Mouse (Mus musculus) intestine, embryonic 14.5 days (tissue): ENCODE data around the gene Ccdc85b. TPM values are rescaled to one million over a fixed set of nuclear protein-coding genes. Genes with fewer than 3 reads are reported as not detected.

Experiments
- ATAC-seq: fragments of 200-750 bp; cut with Nextera tagmentation; replicated peaks from 2 replicates; pipeline ENCODE4 v1.8.0; 2017; ENCODE audit warnings: low read depth, moderate number of reproducible peaks, moderate TSS enrichment, moderate library complexity; ENCODE audit not compliant: low FRiP score, low TSS enrichment
- DNase-seq: peaks from one replicate; pipeline ENCODE4 v3.0.0-alpha.2; 2018; ENCODE audit warnings: low spot score
- H3K27ac ChIP-seq: fragments of 300-500 bp; sonication (generic); 2 replicates; pipeline ENCODE4 v1.5.1; 2014; ENCODE audit warnings: low read depth, mild to moderate bottlenecking, control low read depth
- H3K27me3 ChIP-seq: fragments of 300-500 bp; sonication (generic); replicated peaks from 2 replicates; pipeline ENCODE4 v1.6.1; 2014; ENCODE audit warnings: low read length, control low read depth; ENCODE audit not compliant: control insufficient read depth, insufficient read depth
- H3K36me3 ChIP-seq: fragments of 300-500 bp; sonication (generic); 2 replicates; pipeline ENCODE4 v1.6.1; 2014; ENCODE audit warnings: low read length, control low read depth; ENCODE audit not compliant: control insufficient read depth, insufficient read depth
- H3K4me1 ChIP-seq: fragments of 300-500 bp; sonication (generic); replicated peaks from 2 replicates; pipeline ENCODE4 v1.6.1; 2014; ENCODE audit warnings: low read length, control low read depth, mixed read lengths; ENCODE audit not compliant: control insufficient read depth, insufficient read depth
- H3K4me2 ChIP-seq: fragments of 300-500 bp; sonication (generic); 2 replicates; pipeline ENCODE4 v1.6.1; 2014; ENCODE audit warnings: low read length
- H3K4me3 ChIP-seq: fragments of 300-500 bp; sonication (generic); 2 replicates; pipeline ENCODE4 v1.5.1; 2014; ENCODE audit warnings: low read depth, low read length, control low read depth, mixed read lengths
- H3K9ac ChIP-seq: fragments of 300-500 bp; sonication (generic); 2 replicates; pipeline ENCODE4 v1.6.1; 2014; ENCODE audit warnings: mild to moderate bottlenecking, low read length
- H3K9me3 ChIP-seq: fragments of 300-500 bp; sonication (generic); 2 replicates; pipeline ENCODE4 v1.6.1; 2016; ENCODE audit warnings: low read length, control low read depth; ENCODE audit not compliant: control insufficient read depth
- WGBS: fragments of 180-500 bp; shearing (Covaris S2); extraction: QIAGEN DNeasy Blood & Tissue Kit; methylation state at CpG from one replicate; pipeline ENCODE4 v1.1.7; 2014; 5-methylcytosine and 5-hydroxymethylcytosine counted together
- polyA plus RNA-seq: library from polyadenylated mRNA; unstranded; fragments of >200 nt; fragmentation: Nextera tagmentation; extraction: Ambion mirVana; gene quantifications from 2 replicates; pipeline ENCODE4 v1.2.1, GENCODE M21; 2014

The Ccdc85b gene
- polyA plus RNA-seq, 1 experiment from 2014 or later = 7.1 TPM

DNA sequence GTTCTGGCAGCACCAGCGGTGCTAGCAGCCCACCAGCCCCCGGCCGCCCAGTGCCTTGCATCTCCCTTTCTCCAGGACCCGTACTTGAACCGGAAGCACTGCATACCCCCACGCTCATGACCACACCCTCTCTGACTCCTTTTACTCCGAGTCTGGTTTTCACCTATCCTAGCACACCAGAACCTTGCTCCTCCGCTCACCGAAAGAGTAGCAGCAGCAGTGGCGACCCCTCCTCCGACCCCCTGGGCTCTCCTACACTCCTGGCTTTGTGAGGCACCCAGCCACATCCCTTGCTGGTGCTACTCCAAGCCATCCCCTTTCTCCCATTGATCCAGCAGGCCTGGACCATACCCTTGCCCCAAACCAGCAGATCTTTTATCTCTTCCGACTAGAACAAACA lies 2.7 kb downstream of the Ccdc85b start:
- WGBS = 76% methylated on average over 12 of the region's 12 CpGs
- Histone ChIP-seq H3K4me2 (peak overlapping the region; percentile 94), H3K27me3 (peaks cover 7% of the 10 kb centered on the region), H3K27ac (no peak overlapping the region), H3K36me3 (peaks cover 20% of the 10 kb centered on the region; the same call in 1 of the 2 replicates), H3K9ac (no peak overlapping the region), H3K4me3 (peak overlapping the region; percentile 72; the same call in 1 of the 2 replicates), H3K4me1 (peaks cover 26% of the 10 kb centered on the region), H3K9me3 (no peaks in the 10 kb centered on the region)
- no peak for DNase-seq
- ATAC-seq = no peak

DNA sequence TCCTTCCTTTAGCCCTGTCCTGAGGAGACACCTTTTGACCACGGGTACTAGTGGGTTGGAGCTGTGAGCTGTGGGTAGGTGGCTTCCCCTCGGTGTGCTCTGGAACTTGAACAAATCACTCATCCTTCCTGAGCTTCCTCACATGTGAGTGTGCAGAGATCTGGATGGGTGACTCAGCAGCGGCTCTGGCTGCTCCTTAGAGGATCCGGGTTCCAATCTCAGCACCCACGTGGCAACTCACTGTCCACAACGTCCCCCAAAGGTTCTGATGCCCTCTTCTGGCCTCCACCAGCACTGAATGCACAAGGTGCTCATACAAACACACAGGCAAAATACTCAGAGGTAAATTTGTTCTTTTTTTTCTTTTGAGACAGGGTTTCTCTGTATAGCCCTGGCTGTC lies 5.9 kb downstream of the Ccdc85b start:
- Histone ChIP-seq H3K4me1 (peaks cover 31% of the 10 kb centered on the region), H3K4me3 (no peak overlapping the region), H3K27me3 (peaks cover 39% of the 10 kb centered on the region), H3K36me3 (peaks cover 20% of the 10 kb centered on the region; the same call in 1 of the 2 replicates), H3K9ac (no peak overlapping the region), H3K9me3 (no peaks in the 10 kb centered on the region; the same call in 1 of the 2 replicates), H3K27ac (no peak overlapping the region), H3K4me2 (no peak overlapping the region)
- 72% methylated on average over 6 of the region's 6 CpGs for WGBS
- DNase-seq = no peak
- no peak for ATAC-seq

DNA sequence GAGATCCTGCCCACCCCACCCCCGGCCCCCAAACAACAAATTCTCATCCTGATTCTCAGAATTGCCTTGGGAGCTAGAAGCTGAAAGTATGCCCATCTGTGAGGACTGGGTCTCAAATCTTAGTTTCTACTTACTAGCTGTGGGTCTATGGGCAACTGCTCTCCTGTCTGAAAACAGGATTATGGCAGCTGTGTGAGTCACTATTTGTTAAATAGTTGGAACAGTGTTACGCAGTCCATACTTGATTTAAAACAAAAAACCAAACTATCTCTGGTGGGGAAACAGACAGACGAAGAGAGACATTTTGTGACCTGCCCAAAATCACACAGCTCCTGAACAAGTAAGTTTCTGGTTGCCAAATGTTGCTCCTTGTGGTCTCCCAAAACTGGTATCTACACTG lies 8.0 kb downstream of the Ccdc85b start:
- Histone ChIP-seq H3K4me2 (no peak overlapping the region), H3K9me3 (no peaks in the 10 kb centered on the region; the same call in 1 of the 2 replicates), H3K4me3 (no peak overlapping the region), H3K4me1 (peaks cover 11% of the 10 kb centered on the region), H3K27me3 (peaks cover 49% of the 10 kb centered on the region), H3K27ac (no peak overlapping the region), H3K9ac (no peak overlapping the region), H3K36me3 (peaks cover 17% of the 10 kb centered on the region; the same call in 1 of the 2 replicates)
- WGBS = 88% methylated on average over 3 of the region's 3 CpGs
- DNase-seq = no peak
- ATAC-seq = no peak

DNA sequence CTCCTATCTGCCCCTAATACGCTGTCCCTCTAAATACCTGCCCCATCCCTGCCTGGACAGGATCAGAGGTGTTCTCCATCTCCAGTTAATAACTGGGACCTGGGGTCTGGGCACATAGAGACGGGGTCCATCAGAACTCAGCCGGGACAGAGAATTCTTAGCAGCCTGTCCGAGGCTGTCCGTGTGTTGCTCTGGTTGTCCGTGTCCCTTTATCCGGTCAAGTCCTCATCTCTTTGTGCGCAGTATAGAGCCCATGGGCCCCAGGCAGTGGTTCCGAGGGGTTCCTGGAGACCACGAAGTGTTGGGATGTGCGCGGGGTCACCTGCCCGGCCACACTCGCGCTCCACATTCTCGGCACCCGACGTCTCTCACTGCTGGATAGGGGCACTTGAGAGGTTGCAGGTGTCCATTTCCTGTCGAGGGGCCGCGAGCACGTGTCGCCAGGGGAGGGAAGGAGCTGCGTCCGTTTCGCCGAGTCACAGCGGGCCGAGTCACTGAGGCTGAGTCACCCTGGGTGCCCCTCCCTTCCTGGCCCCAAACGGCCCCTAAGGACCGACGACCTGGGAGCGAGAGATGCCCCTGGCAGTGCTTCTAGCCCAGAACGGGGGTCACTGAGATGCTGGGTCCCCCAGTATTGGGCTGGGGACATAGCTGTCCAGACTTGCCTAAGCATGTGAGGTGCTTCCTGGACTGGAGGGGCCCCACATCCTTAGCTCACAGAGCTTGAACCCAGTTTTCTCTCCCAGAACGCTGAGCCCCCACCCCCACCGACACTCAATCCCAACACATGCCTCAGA lies 9.1 kb downstream of the Ccdc85b start:
- Histone ChIP-seq H3K36me3 (peaks cover 5% of the 10 kb centered on the region; the same call in 1 of the 2 replicates), H3K4me3 (peak overlapping the region; percentile 53), H3K27me3 (peaks cover 59% of the 10 kb centered on the region), H3K4me1 (peaks cover 10% of the 10 kb centered on the region; the same call in 1 of the 2 replicates), H3K9ac (no peak overlapping the region), H3K9me3 (no peaks in the 10 kb centered on the region; the same call in 1 of the 2 replicates), H3K27ac (no peak overlapping the region), H3K4me2 (peak overlapping the region; percentile 99)
- peak; percentile 62 for DNase-seq
- ATAC-seq = 0 out of 2 replicates have a peak, but pooled peaks have one; percentile 8
- 6% methylated on average over 36 of the region's 36 CpGs for WGBS

DNA sequence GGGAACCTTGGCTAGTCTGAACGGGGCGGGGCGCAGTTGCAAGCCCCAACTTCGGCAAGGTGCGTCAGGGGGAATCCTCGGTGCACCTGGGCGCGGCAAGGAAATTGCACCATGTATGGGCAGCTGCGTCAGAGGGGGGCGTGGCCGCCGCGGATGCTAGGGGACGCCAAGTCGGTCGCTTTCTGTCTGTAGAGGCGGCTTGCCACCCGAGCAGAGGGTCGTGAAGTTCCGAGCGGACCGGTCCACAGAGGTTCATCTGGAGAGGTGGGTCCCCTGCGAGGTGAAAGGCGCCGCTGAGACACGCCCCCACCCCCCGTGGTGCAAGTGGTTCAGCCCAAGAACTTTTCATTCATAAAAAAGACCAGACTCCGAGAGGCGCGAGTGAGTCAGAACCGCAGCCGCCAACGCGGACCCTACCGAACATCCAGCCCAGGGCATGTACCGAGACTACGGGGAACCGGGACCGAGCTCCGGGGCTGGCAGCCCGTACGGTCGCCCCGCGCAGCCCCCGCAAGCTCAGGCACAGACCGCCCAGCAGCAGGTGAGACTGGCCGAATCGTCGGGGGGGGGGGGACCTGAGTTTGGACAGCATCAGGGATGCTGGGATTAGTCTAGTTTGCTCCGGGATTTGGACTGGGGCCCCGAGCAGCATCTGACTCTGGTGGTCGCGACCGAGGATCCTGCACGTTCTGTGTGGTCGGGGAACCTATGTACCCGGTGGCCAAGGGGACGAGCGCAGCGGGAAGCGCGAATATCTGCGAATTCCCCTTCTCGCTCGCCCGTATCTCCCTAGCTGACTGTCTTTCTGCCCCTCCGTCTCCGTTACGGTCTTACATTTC lies 10.0 kb downstream of the Ccdc85b start, which contains the start of gene Fosl1:
Fosl1 (plus strand) TSS at position 33 of the 839 bp plus-strand sequence.
- H3K27me3 ChIP-seq = peaks cover 59% of the 10 kb centered on the region
- H3K9ac ChIP-seq = peak within 1 kb of the TSS; percentile 29; the same call in 1 of the 2 replicates
- peak; percentile 62 for ATAC-seq
- WGBS = under 1% methylated on average over 68 of the region's 70 CpGs
- H3K9me3 ChIP-seq = no peaks in the 10 kb centered on the region; the same call in 1 of the 2 replicates
- H3K36me3 ChIP-seq = no peaks in the 10 kb centered on the region
- peak within 1 kb of the TSS; percentile 99 for H3K4me2 ChIP-seq
- H3K27ac ChIP-seq = no peak within 1 kb of the TSS
- peak; percentile 85 for DNase-seq
- H3K4me1 ChIP-seq = peaks cover 10% of the 10 kb centered on the region; the same call in 1 of the 2 replicates
- peak within 1 kb of the TSS; percentile 53 for H3K4me3 ChIP-seq

DNA sequence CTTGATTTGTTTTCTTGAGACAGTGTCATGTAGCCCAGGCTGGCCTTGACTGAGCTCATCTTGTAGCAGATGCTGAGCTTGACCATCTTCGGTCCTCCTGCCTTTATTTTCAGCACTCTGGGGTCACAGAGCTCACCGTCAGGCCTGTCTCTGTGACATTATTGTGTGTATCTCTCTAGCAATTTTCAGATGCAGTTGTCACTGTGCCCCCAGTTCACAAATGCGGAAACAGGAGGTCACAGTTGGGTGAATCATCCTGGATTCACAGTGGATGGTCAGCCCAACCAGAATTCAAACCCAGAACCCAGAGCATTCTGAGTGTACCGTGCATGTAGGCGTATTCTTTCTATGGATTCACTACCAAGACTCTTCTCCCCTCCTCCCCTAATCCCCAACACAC lies 11.9 kb downstream of the Ccdc85b start:
- Histone ChIP-seq H3K4me2 (no peak overlapping the region), H3K27ac (no peak overlapping the region), H3K9me3 (no peaks in the 10 kb centered on the region; the same call in 1 of the 2 replicates), H3K27me3 (peaks cover 59% of the 10 kb centered on the region), H3K36me3 (no peaks in the 10 kb centered on the region), H3K4me1 (peaks cover 10% of the 10 kb centered on the region; the same call in 1 of the 2 replicates), H3K9ac (no peak overlapping the region), H3K4me3 (no peak overlapping the region)
- DNase-seq (no peak), ATAC-seq (no peak)
- WGBS = 88% methylated on average over 5 of the region's 5 CpGs

DNA sequence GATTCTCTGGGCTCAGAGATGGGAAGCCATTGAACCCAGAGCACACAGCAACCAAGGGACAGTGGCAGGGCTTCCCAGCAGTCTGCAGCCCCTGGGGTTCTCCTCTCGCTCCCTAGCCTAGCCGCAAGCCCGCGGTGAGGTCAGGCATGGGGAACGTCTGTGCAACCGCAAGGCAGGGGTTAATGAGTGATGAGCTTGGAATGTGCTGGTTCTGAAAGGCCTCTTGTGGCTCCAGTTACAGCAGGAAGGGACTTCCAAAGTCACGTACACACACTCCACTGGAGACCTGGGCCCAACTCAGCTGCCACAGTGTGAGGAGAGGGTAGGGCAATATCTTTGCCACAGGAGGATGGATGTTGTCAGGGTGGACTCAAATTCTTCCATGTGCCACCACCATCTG lies 12.7 kb downstream of the Ccdc85b start:
- H3K36me3 ChIP-seq = no peaks in the 10 kb centered on the region
- DNase-seq (no peak), ATAC-seq (no peak)
- peaks cover 51% of the 10 kb centered on the region for H3K27me3 ChIP-seq
- H3K27ac ChIP-seq = no peak overlapping the region
- H3K4me2 ChIP-seq = no peak overlapping the region
- H3K9ac ChIP-seq = no peak overlapping the region
- 22% methylated on average over 7 of the region's 7 CpGs for WGBS
- H3K9me3 ChIP-seq = peaks cover 5% of the 10 kb centered on the region; the same call in 1 of the 2 replicates
- H3K4me1 ChIP-seq = peaks cover 10% of the 10 kb centered on the region; the same call in 1 of the 2 replicates
- no peak overlapping the region for H3K4me3 ChIP-seq

DNA sequence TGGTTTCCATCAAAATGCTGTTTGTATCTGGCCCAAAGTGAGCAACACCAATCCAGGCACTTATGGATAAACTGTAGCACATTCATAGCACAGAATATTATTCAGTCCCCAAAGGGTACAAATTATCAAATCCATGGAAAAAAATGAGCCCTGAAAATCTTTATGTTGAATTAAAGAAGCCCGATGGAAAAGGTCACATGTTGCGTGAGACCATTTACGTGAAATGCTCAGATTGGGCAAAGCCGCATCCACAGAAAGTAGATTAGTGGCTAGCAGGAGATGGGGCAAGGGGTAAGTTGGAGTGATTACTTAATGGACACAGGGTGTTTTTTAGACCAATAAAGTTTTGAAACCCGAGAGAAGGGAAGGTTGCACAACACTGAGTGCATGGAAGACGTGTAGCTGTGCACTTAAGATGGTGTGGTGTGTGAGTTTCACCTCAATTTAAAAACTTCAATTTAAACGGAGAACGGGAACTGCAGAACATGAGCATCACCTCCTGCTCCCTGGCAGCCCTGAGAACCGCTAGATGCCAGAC lies 13.3 kb downstream of the Ccdc85b start:
- DNase-seq (no peak), ATAC-seq (no peak)
- Histone ChIP-seq H3K27me3 (peaks cover 46% of the 10 kb centered on the region), H3K4me2 (no peak overlapping the region), H3K27ac (no peak overlapping the region), H3K4me1 (peaks cover 10% of the 10 kb centered on the region; the same call in 1 of the 2 replicates), H3K4me3 (no peak overlapping the region), H3K9ac (no peak overlapping the region), H3K9me3 (peaks cover 5% of the 10 kb centered on the region; the same call in 1 of the 2 replicates), H3K36me3 (no peaks in the 10 kb centered on the region)
- 65% methylated on average over 9 of the region's 9 CpGs for WGBS
